Mouse (Mus musculus): Measurements from ENCODE around the gene Duxbl3. TPM values are rescaled to one million over a fixed set of nuclear protein-coding genes. Genes with fewer than 3 reads are reported as not detected.

Duxbl3 gene
- total and polyA plus RNA-seq, 2 experiments from 2014 or later = 0.23 to 0.70 TPM

DNA sequence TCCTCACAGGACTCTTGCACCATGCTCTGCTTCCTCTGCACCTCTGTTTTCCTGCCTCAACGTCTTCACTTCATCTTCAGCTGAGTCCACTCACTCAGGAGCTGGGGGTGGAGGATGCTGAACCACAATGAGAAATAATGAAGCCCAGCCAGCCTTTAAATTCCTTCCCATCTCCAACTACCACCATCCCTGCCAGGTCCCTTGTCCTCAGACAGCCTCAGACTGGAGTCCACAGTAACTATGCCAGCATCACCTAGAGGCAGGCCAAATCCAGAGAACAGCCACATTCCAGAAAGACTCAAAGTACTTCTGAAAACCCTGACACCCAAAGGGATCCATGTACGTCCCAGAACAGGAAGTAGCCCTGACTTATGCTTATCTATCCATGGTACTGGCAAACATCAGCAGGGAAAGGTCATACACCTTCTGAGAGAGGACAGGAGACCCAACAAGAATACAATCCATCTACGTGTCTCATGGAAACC, 58.5 kb downstream of the Duxbl3 start:
- no peaks in the 10 kb centered on the region for H3K36me3 ChIP-seq (replicated peaks; ENCODE audit: control insufficient read depth, insufficient read depth, low read length)

More for the DNA sequence above, 58.5 kb downstream of the Duxbl3 start:
- no peaks in the 10 kb centered on the region for H3K27me3 ChIP-seq (ENCODE audit: control insufficient read depth, insufficient read depth, low read length)
- no peaks in the 10 kb centered on the region for H3K9me3 ChIP-seq (replicated peaks; ENCODE audit: control insufficient read depth, low read length)
- TF ChIP-seq CTCF (IDR thresholded peaks at IDR 0.05; ENCODE audit: low read depth) = no peak
- TF ChIP-seq EP300 (IDR thresholded peaks at IDR 0.05; ENCODE audit: low read depth) = no peak
- 27% methylated on average over 3 of the region's 3 CpGs for WGBS
- H3K4me3 ChIP-seq (ENCODE audit: low read depth, low read length) = no peak overlapping the region
- H3K27ac ChIP-seq (ENCODE audit: low read depth) = no peak overlapping the region
- ATAC-seq (ENCODE audit: insufficient read depth, low read depth) (no peak), DNase-seq (ENCODE audit: low spot score) (no peak)
- H3K4me1 ChIP-seq (ENCODE audit: control insufficient read depth, insufficient read depth) = no peaks in the 10 kb centered on the region
- no peak overlapping the region for H3K4me2 ChIP-seq (ENCODE audit: low read depth, low read length)
- H3K9ac ChIP-seq (replicated peaks; ENCODE audit: low read depth, low read length) = no peak overlapping the region

Other genes starting within 250 kb of the Duxbl3 start
- gene Gm9780, start 215.3 kb upstream of the Duxbl3 start, total RNA-seq (2014; rRNA removed; ENCODE audit: low replicate concordance) = 99.6 and 106 TPM in 2 replicates
- 24.3 and 38.1 TPM in 2 replicates for gene Gm9780, start 215.3 kb upstream of the Duxbl3 start, polyA plus RNA-seq (2015; fragmentation: Nextera tagmentation; extraction: Ambion mirVana)
- gene Tmem254c, start 190.6 kb upstream of the Duxbl3 start, total RNA-seq (2014; rRNA removed; ENCODE audit: low replicate concordance) = 9.0 and 18.0 TPM in 2 replicates
- 17.5 and 18.1 TPM in 2 replicates for gene Tmem254c, start 190.6 kb upstream of the Duxbl3 start, polyA plus RNA-seq (2015; fragmentation: Nextera tagmentation; extraction: Ambion mirVana)
- not detected in 2 replicates for gene Cphx2, start 176.4 kb upstream of the Duxbl3 start, total RNA-seq (2014; rRNA removed; ENCODE audit: low replicate concordance)
- gene Cphx2, start 176.4 kb upstream of the Duxbl3 start, polyA plus RNA-seq (2015; fragmentation: Nextera tagmentation; extraction: Ambion mirVana) = not detected in 2 replicates
- gene Cphx3, start 175.7 kb upstream of the Duxbl3 start, total RNA-seq (2014; rRNA removed; ENCODE audit: low replicate concordance) = not detected in 2 replicates
- not detected in 2 replicates for gene Cphx3, start 175.7 kb upstream of the Duxbl3 start, polyA plus RNA-seq (2015; fragmentation: Nextera tagmentation; extraction: Ambion mirVana)
- gene Duxbl2, start 139.6 kb upstream of the Duxbl3 start, total RNA-seq (2014; rRNA removed; ENCODE audit: low replicate concordance) = 0.23 and 0.81 TPM in 2 replicates
- gene Duxbl2, start 139.6 kb upstream of the Duxbl3 start, polyA plus RNA-seq (2015; fragmentation: Nextera tagmentation; extraction: Ambion mirVana) = not detected in 2 replicates
- gene Plac9b, start 75.5 kb upstream of the Duxbl3 start, total RNA-seq (2014; rRNA removed; ENCODE audit: low replicate concordance) = 7.0 and 26.5 TPM in 2 replicates
- gene Plac9b, start 75.5 kb upstream of the Duxbl3 start, polyA plus RNA-seq (2015; fragmentation: Nextera tagmentation; extraction: Ambion mirVana) = 28.7 and 34.6 TPM in 2 replicates
- gene Tmem254b, start 50.9 kb upstream of the Duxbl3 start, total RNA-seq (2014; rRNA removed; ENCODE audit: low replicate concordance) = 5.1 and 29.2 TPM in 2 replicates
- 14.6 and 16.2 TPM in 2 replicates for gene Tmem254b, start 50.9 kb upstream of the Duxbl3 start, polyA plus RNA-seq (2015; fragmentation: Nextera tagmentation; extraction: Ambion mirVana)

All from heart, postnatal 0 days (tissue).